Mouse (Mus musculus): ENCODE measurements around the gene Kcnd3. TPM values are rescaled to one million over a fixed set of nuclear protein-coding genes. Genes with fewer than 3 reads are reported as not detected.

The Kcnd3 gene
- total and polyA plus RNA-seq, 2 experiments from 2014 or later, result 7.5 to 48.9 TPM

DNA sequence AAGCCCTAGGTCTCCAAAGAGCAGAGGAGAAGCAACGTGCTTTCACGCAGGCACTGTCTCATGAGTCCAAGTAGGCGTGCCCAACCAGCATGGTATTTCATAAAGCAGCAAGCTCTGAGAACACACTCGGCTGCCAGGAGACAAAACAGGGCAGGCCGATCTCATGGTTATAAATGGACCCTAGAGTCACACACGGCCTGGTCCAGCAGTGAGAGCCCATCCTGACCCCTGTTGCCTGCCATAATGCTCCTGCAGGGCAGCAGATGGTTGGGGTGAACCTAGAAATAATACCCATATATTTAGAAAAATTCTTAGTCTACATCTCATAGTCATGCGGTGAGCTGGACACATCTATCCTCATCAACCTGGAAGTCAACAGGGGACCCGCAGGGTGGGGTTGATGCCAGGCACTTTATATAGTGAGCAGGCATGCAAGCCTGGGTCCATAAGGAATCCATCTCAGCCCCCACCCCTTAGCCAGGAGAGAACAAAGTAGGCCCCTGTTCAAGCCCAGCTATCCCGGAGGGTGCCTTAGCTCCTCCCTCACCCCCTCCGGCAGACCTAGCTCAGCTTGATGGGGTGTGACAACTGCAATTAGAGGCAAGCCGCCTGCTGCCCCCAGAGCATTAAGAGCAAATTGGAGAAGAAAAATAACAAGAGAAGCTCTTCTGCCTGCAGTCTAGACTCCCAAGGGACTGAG is 265.9 kb downstream of the Kcnd3 start:
- no peak overlapping the region for H3K4me3 ChIP-seq (ENCODE audit: low read depth, low read length)
- no peaks in the 10 kb centered on the region for H3K36me3 ChIP-seq (ENCODE audit: insufficient read depth)
- H3K4me2 ChIP-seq (ENCODE audit: low read depth), result no peak overlapping the region
- no peaks in the 10 kb centered on the region for H3K9me3 ChIP-seq (ENCODE audit: low read length)
- TF ChIP-seq CTCF (IDR thresholded peaks at IDR 0.05; ENCODE audit: low read depth), result no peak
- H3K27ac ChIP-seq (ENCODE audit: low read depth, low read length), result no peak overlapping the region
- 61% methylated on average over 11 of the region's 11 CpGs for WGBS
- ATAC-seq, result peak; percentile 45
- no peak overlapping the region for H3K9ac ChIP-seq
- no peak for DNase-seq
- no peaks in the 10 kb centered on the region for H3K4me1 ChIP-seq (ENCODE audit: insufficient read depth)
- no peaks in the 10 kb centered on the region for H3K27me3 ChIP-seq (ENCODE audit: insufficient read depth, low read length)

DNA sequence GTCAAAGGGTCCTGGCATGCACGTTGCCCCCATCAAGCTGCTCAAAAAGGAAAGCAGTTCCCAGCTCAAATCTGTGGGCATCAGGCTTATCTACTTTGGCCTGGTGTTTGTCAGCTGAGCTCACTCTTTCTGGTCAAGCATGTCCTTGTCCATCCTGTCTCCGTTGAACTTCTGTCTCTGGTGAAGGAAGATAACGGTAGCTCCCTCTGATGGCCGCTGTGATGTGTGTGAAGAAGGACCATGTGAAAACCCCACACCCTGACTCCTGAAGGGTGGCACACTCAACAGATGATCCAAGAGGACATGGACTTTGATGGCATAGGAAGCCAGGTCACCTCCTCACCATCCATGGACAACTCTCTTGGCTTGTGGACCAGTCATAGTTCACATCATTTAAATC is 266.6 kb downstream of the Kcnd3 start:
- Histone ChIP-seq H3K9me3 (ENCODE audit: low read length) (no peaks in the 10 kb centered on the region), H3K4me3 (ENCODE audit: low read depth, low read length) (no peak overlapping the region), H3K4me1 (ENCODE audit: insufficient read depth) (no peaks in the 10 kb centered on the region), H3K27ac (ENCODE audit: low read depth, low read length) (no peak overlapping the region), H3K27me3 (ENCODE audit: insufficient read depth, low read length) (no peaks in the 10 kb centered on the region), H3K36me3 (ENCODE audit: insufficient read depth) (no peaks in the 10 kb centered on the region), H3K4me2 (ENCODE audit: low read depth) (no peak overlapping the region), H3K9ac (no peak overlapping the region)
- no peak for TF ChIP-seq CTCF (IDR thresholded peaks at IDR 0.05; ENCODE audit: low read depth)
- WGBS, result 71% methylated on average over 4 of the region's 4 CpGs
- ATAC-seq (no peak), DNase-seq (no peak)

DNA sequence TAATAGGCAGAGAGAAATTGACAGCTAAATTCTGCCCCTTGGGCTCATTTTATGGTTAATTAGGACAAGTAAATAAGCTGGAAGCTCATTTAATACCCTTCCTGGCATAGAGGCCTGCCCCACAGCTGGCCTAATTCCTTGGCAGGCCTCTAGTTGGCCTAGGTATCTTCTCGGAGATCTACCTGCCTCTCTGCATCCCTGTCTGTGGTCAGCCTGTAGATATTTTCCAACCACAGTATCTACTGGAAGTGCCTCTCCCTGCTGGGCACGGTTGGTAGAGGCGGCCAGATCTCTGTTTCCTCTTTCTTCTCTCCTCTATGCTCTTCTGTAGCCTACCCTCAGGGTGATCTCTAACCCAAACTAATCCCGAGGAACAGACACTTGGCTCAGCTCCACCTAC is 267.8 kb downstream of the Kcnd3 start:
- Histone ChIP-seq H3K9ac (no peak overlapping the region), H3K27me3 (ENCODE audit: insufficient read depth, low read length) (no peaks in the 10 kb centered on the region), H3K4me2 (ENCODE audit: low read depth) (no peak overlapping the region), H3K9me3 (ENCODE audit: low read length) (no peaks in the 10 kb centered on the region), H3K4me1 (ENCODE audit: insufficient read depth) (no peaks in the 10 kb centered on the region), H3K36me3 (ENCODE audit: insufficient read depth) (no peaks in the 10 kb centered on the region), H3K4me3 (ENCODE audit: low read depth, low read length) (no peak overlapping the region), H3K27ac (ENCODE audit: low read depth, low read length) (no peak overlapping the region)
- ATAC-seq (no peak), DNase-seq (no peak)
- TF ChIP-seq CTCF (IDR thresholded peaks at IDR 0.05; ENCODE audit: low read depth), result no peak
- WGBS, result 76% methylated on average over 4 of the region's 4 CpGs

DNA sequence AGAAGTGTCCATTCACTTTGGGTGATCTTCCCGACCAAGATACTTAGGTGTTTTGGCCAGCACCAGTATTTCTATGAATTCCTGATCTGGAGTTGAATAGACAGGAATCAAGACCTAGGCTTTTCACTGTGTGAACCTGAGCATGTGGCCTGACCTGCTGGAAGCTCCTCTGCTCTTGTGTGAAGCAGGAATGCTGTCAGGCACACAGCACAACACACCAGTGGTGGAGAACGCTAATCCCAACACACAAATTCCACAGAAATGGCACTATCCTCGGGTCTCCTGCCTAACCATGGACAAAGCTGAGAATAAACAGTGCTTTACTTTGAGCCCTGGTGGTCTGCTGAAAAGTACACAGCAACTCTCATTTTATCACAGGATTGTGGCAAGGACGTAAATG is 268.4 kb downstream of the Kcnd3 start:
- no peaks in the 10 kb centered on the region for H3K36me3 ChIP-seq (ENCODE audit: insufficient read depth)
- no peaks in the 10 kb centered on the region for H3K4me1 ChIP-seq (ENCODE audit: insufficient read depth)
- H3K27me3 ChIP-seq (ENCODE audit: insufficient read depth, low read length), result no peaks in the 10 kb centered on the region
- H3K9me3 ChIP-seq (ENCODE audit: low read length), result no peaks in the 10 kb centered on the region
- no peak for ATAC-seq
- no peak for DNase-seq
- H3K4me3 ChIP-seq (ENCODE audit: low read depth, low read length), result no peak overlapping the region
- WGBS, result 77% methylated on average over 4 of the region's 4 CpGs
- no peak overlapping the region for H3K9ac ChIP-seq
- no peak overlapping the region for H3K4me2 ChIP-seq (ENCODE audit: low read depth)
- TF ChIP-seq CTCF (IDR thresholded peaks at IDR 0.05; ENCODE audit: low read depth), result no peak
- no peak overlapping the region for H3K27ac ChIP-seq (ENCODE audit: low read depth, low read length)

DNA sequence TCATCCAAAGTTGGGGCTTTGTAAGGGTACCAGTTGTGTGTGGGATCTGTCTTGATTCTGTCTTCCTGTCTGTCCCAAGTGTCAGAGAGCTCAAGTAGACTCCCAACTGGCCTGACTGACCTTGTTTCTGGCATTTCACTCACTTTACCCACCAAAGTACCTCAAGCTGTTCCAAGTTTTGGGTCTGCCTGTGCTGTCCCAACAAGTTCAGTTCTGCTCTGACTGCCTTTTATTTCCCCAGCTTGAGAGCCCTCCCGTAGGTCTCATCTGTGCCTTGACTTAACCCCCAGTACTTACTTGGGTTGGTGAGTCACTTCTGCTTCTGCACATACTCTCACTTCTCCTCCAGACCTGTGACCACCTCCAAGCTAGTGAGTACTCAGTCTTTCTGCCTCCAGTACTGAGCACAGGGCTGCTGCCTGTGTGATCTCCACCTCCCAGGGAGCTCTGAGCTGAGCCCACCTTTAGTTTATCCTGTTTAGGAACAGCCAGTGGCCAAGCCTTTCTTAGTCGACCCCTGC is 269.6 kb downstream of the Kcnd3 start:
- no peak for TF ChIP-seq CTCF (IDR thresholded peaks at IDR 0.05; ENCODE audit: low read depth)
- H3K4me3 ChIP-seq (ENCODE audit: low read depth, low read length), result no peak overlapping the region
- DNase-seq, result no peak
- H3K4me1 ChIP-seq (ENCODE audit: insufficient read depth), result no peaks in the 10 kb centered on the region
- no peak overlapping the region for H3K9ac ChIP-seq
- ATAC-seq, result no peak
- no peaks in the 10 kb centered on the region for H3K9me3 ChIP-seq (ENCODE audit: low read length)
- no peak overlapping the region for H3K4me2 ChIP-seq (ENCODE audit: low read depth)
- no peaks in the 10 kb centered on the region for H3K27me3 ChIP-seq (ENCODE audit: insufficient read depth, low read length)
- H3K36me3 ChIP-seq (ENCODE audit: insufficient read depth), result no peaks in the 10 kb centered on the region
- no peak overlapping the region for H3K27ac ChIP-seq (ENCODE audit: low read depth, low read length)
- whole genome bisulfite sequencing, result 82% methylated on average over 2 of the region's 2 CpGs

DNA sequence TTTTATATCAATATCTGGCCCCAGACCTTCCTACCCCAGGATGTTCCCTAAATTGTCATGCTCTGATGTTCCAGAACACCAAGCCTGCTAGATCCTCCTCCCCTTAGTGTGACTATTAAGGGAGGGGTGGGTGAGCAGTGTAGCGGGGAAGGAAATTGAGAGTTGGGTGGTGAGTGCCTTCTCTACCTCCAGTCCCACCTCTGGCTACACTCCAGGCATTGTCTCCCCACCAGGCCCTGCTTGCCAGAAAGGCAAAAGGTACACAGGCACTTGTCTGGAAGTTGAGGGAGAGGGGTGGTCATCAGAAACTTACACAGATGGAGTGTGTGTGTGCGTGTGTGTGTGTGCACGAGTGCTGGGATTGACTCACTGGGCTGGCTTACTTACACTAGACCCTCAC is 270.4 kb downstream of the Kcnd3 start:
- Histone ChIP-seq H3K4me3 (ENCODE audit: low read depth, low read length) (no peak overlapping the region), H3K9me3 (ENCODE audit: low read length) (no peaks in the 10 kb centered on the region), H3K9ac (no peak overlapping the region), H3K27ac (ENCODE audit: low read depth, low read length) (no peak overlapping the region), H3K36me3 (ENCODE audit: insufficient read depth) (no peaks in the 10 kb centered on the region), H3K27me3 (ENCODE audit: insufficient read depth, low read length) (no peaks in the 10 kb centered on the region), H3K4me1 (ENCODE audit: insufficient read depth) (no peaks in the 10 kb centered on the region), H3K4me2 (ENCODE audit: low read depth) (no peak overlapping the region)
- WGBS, result 88% methylated on average over 3 of the region's 3 CpGs
- no peak for DNase-seq
- ATAC-seq, result no peak
- no peak for TF ChIP-seq CTCF (IDR thresholded peaks at IDR 0.05; ENCODE audit: low read depth)

Other genes starting within 250 kb of the Kcnd3 start
- 19.5 and 24.2 TPM in 2 replicates for gene Ddx20, start 235.2 kb downstream of the Kcnd3 start, total RNA-seq (2014; rRNA removed)
- 16.8 and 18.1 TPM in 2 replicates for gene Ddx20, start 235.2 kb downstream of the Kcnd3 start, polyA plus RNA-seq (2015; fragmentation: Nextera tagmentation; extraction: Ambion mirVana)